Mouse (Mus musculus): ENCODE results near the gene Ap1b1. TPM values are rescaled to one million over a fixed set of nuclear protein-coding genes. Genes with fewer than 3 reads are reported as not detected.

The Ap1b1 gene
- polyA plus RNA-seq, 1 experiment from 2014 or later: 41.8 TPM

DNA sequence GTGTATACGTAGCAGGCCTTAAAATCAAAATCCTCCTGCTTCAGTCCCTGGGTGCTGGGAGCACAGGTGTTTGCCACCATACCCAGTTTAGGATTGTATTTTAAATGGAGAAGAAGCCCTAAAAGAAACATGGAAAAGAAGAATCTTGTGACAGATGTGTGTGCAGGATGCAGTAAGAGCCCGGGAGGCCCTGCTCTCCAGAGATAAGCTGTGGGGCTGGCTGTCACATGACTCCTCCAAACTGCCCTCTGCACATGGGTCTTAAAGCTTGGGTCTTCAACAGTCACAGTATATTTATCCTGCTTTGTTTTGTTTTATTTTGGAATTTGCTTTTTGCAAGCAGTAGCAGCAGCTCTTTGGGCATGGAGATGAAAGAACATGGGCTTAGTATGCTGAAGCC lies 19.1 kb upstream of the Ap1b1 start:
- 40% methylated on average over 2 of the region's 2 CpGs for WGBS
- Histone ChIP-seq H3K4me3 (ENCODE audit: low read depth, low read length) (no peak overlapping the region), H3K4me1 (replicated peaks; ENCODE audit: control insufficient read depth, insufficient read depth) (no peaks in the 10 kb centered on the region), H3K27me3 (ENCODE audit: control insufficient read depth, insufficient read depth, low read length) (no peaks in the 10 kb centered on the region), H3K9ac (ENCODE audit: low read length) (no peak overlapping the region), H3K4me2 (replicated peaks; ENCODE audit: low read depth) (no peak overlapping the region), H3K36me3 (ENCODE audit: control insufficient read depth, insufficient read depth, low read length) (no peaks in the 10 kb centered on the region), H3K27ac (replicated peaks) (no peak overlapping the region), H3K9me3 (ENCODE audit: control insufficient read depth, low read length) (no peaks in the 10 kb centered on the region)
- DNase-seq (ENCODE audit: low spot score) (no peak), ATAC-seq (ENCODE audit: low FRiP score, low TSS enrichment) (no peak)
- TF ChIP-seq EP300 (optimal IDR thresholded peaks at IDR 0.05): no peak

DNA sequence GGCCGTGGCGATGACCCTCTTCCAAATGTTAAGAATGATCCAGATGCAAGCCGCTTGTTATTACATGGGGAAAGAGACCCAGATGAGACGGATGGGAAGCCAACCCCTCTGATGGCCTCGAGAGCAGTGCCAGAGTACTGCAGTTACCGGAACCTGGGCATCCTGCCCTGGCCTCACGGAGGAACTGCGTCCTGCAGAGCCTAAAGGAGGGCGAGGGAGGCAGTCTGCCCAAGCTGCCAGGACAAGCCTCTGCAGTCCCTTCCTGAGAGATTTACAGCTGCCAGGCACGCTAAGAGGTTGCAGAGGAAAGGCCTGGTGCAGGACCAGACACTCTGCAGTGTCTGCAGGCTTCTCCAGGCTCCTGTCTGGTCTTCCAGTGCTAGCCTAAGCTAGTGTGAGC lies 18.2 kb upstream of the Ap1b1 start:
- DNase-seq (ENCODE audit: low spot score): no peak
- no peak for TF ChIP-seq EP300 (optimal IDR thresholded peaks at IDR 0.05)
- TF ChIP-seq CTCF (IDR thresholded peaks at IDR 0.05; ENCODE audit: low read depth): no peak
- Histone ChIP-seq H3K9ac (ENCODE audit: low read length) (no peak overlapping the region), H3K4me3 (ENCODE audit: low read depth, low read length) (no peak overlapping the region), H3K9me3 (ENCODE audit: control insufficient read depth, low read length) (no peaks in the 10 kb centered on the region), H3K36me3 (ENCODE audit: control insufficient read depth, insufficient read depth, low read length) (no peaks in the 10 kb centered on the region), H3K4me1 (replicated peaks; ENCODE audit: control insufficient read depth, insufficient read depth) (no peaks in the 10 kb centered on the region), H3K4me2 (replicated peaks; ENCODE audit: low read depth) (no peak overlapping the region), H3K27ac (replicated peaks) (no peak overlapping the region), H3K27me3 (ENCODE audit: control insufficient read depth, insufficient read depth, low read length) (no peaks in the 10 kb centered on the region)
- WGBS: 56% methylated on average over 10 of the region's 10 CpGs
- ATAC-seq (ENCODE audit: low FRiP score, low TSS enrichment): no peak

DNA sequence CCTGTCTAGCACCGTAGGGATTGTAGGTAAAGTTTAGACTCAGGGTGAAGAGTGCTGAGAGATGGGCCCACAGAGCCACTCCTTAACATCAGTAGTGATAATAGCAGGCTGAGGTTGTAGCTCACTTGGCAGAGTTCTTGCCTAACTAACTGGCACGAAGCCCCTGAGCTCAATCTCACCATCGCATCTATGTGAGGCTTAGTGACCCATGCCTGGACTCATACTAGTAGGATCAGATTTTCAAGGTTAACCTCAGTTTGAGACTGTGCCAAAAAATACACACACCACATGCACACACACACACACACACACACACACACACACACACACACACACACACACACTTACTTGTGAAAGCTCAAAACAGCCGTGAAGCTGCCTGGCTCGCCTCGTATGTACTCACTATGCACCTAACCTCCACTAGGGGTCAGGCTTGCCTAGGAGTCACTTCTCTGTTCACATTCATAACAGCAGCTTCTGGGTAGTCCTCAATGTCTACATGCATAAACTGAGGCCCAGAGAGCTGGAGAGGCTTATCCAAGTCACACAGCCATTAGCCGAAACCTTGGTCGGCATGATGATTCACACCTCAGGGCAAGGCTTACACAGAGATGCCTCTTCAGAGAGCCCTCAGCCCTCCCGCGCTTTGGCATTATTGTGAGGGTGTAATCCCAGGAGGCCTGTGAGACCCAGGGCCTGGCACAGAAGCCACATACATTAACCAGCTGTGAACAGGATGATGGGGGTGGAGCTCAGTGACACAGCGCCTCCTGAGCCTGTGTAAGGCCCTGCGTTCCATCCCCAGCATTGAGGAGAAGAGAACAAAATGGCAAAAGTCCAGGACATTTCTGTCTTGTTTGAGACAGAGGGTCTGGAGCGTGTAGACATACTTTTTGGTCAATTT lies 13.4 kb upstream of the Ap1b1 start:
- no peaks in the 10 kb centered on the region for H3K27me3 ChIP-seq (ENCODE audit: control insufficient read depth, insufficient read depth, low read length)
- ATAC-seq (ENCODE audit: low FRiP score, low TSS enrichment) (peak; percentile 74), DNase-seq (ENCODE audit: low spot score) (peak; percentile 70)
- WGBS: 53% methylated on average over 13 of the region's 13 CpGs
- no peak overlapping the region for H3K4me2 ChIP-seq (replicated peaks; ENCODE audit: low read depth)
- H3K27ac ChIP-seq (replicated peaks): no peak overlapping the region
- TF ChIP-seq EP300 (optimal IDR thresholded peaks at IDR 0.05): no peak
- peak; percentile 93 for TF ChIP-seq CTCF (IDR thresholded peaks at IDR 0.05; ENCODE audit: low read depth)
- no peaks in the 10 kb centered on the region for H3K9me3 ChIP-seq (ENCODE audit: control insufficient read depth, low read length)
- H3K9ac ChIP-seq (ENCODE audit: low read length): no peak overlapping the region
- H3K4me1 ChIP-seq (replicated peaks; ENCODE audit: control insufficient read depth, insufficient read depth): no peaks in the 10 kb centered on the region
- no peaks in the 10 kb centered on the region for H3K36me3 ChIP-seq (ENCODE audit: control insufficient read depth, insufficient read depth, low read length)
- H3K4me3 ChIP-seq (ENCODE audit: low read depth, low read length): no peak overlapping the region

DNA sequence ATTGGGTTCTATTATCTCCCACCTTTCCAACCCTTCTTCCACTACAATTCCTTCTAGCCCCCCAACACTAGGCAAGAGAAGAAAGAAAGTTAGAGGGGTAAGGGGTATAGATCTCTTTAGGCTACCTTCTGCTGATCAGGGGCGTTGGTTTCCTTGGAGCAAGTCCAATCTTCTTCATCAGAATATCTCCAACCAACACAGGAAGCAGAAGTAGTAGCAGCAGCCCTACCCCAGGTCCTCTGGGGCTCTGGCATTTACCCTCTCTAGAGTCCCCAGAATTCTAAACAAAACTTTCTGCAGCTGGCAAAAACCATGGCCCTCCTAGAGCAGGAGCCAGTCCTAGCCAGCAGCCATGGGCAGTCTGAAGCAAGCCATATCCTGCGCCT lies 12.8 kb upstream of the Ap1b1 start:
- Histone ChIP-seq H3K36me3 (ENCODE audit: control insufficient read depth, insufficient read depth, low read length) (no peaks in the 10 kb centered on the region), H3K9me3 (ENCODE audit: control insufficient read depth, low read length) (no peaks in the 10 kb centered on the region), H3K4me3 (ENCODE audit: low read depth, low read length) (no peak overlapping the region), H3K4me1 (replicated peaks; ENCODE audit: control insufficient read depth, insufficient read depth) (no peaks in the 10 kb centered on the region), H3K27ac (replicated peaks) (no peak overlapping the region), H3K27me3 (ENCODE audit: control insufficient read depth, insufficient read depth, low read length) (no peaks in the 10 kb centered on the region), H3K4me2 (replicated peaks; ENCODE audit: low read depth) (no peak overlapping the region), H3K9ac (ENCODE audit: low read length) (no peak overlapping the region)
- no peak for ATAC-seq (ENCODE audit: low FRiP score, low TSS enrichment)
- TF ChIP-seq EP300 (optimal IDR thresholded peaks at IDR 0.05): no peak
- no peak for TF ChIP-seq CTCF (IDR thresholded peaks at IDR 0.05; ENCODE audit: low read depth)
- 83% methylated on average over 2 of the region's 2 CpGs for WGBS
- DNase-seq (ENCODE audit: low spot score): no peak

DNA sequence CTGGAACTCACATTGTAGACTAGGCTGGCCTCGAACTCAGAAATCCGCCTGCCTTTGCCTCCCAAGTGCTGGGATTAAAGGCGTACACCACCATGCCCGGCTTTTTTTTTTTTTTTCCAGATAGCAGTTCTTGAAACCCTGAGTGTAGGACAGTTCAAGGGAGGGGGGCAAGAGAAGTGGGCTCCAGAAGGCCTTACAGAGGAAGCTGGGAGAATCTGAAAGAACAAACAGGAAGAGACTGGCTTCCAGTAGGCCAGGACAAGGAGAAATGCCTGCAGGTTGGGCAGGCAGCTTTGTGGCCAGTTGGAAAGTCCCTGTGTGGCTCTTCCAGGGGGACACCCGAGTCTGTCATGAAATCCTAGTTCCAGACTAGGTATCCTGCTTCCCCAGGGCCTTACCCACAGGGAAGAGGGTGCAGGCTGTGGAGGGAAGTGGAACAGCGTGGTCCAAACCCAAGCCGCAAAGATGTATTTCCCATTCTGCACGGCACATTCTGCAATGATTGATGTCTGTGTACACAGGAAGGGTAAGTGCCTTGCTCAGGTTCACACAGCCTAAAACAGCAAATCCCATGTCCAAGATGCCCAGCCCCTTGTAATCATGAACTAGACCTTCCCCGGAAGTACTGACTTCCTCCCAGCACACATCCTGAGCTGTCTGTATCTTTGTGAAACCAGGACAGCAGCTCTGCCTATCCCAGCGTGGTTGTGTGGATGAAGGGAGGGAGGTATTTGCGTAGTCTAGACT lies 12.1 kb upstream of the Ap1b1 start:
- Histone ChIP-seq H3K4me2 (replicated peaks; ENCODE audit: low read depth) (no peak overlapping the region), H3K4me1 (replicated peaks; ENCODE audit: control insufficient read depth, insufficient read depth) (no peaks in the 10 kb centered on the region), H3K36me3 (ENCODE audit: control insufficient read depth, insufficient read depth, low read length) (no peaks in the 10 kb centered on the region), H3K9me3 (ENCODE audit: control insufficient read depth, low read length) (no peaks in the 10 kb centered on the region), H3K9ac (ENCODE audit: low read length) (no peak overlapping the region), H3K4me3 (ENCODE audit: low read depth, low read length) (no peak overlapping the region), H3K27me3 (ENCODE audit: control insufficient read depth, insufficient read depth, low read length) (no peaks in the 10 kb centered on the region), H3K27ac (replicated peaks) (0 out of 2 replicates have a peak overlapping the region, but pooled peaks have one; percentile 2)
- no peak for TF ChIP-seq CTCF (IDR thresholded peaks at IDR 0.05; ENCODE audit: low read depth)
- TF ChIP-seq EP300 (optimal IDR thresholded peaks at IDR 0.05): no peak
- 52% methylated on average over 11 of the region's 11 CpGs for WGBS
- DNase-seq (ENCODE audit: low spot score) (no peak), ATAC-seq (ENCODE audit: low FRiP score, low TSS enrichment) (no peak)

DNA sequence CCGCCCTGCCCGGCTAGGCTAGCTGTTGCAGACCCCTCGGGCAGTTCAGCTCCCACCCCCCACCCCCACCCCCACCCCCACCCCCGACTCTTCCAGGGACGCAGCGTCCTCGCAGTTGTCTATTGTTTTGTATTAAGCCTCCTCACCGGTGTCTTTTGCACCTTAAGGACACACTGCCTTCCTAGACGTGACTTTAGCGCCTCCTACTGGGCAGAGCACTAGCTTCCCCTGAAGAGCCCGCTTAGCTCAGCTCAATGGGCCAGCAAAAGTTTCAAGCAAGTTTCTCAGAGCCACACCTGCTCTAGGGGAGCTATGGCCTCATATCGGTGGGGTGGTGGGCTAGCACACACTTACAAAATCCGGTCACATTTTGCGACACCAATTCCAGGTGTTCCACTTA lies 11.0 kb upstream of the Ap1b1 start:
- peak; percentile 80 for DNase-seq (ENCODE audit: low spot score)
- H3K27ac ChIP-seq (replicated peaks): no peak overlapping the region
- H3K9me3 ChIP-seq (ENCODE audit: control insufficient read depth, low read length): no peaks in the 10 kb centered on the region
- no peaks in the 10 kb centered on the region for H3K27me3 ChIP-seq (ENCODE audit: control insufficient read depth, insufficient read depth, low read length)
- no peak overlapping the region for H3K9ac ChIP-seq (ENCODE audit: low read length)
- WGBS: 9% methylated on average over 14 of the region's 14 CpGs
- ATAC-seq (ENCODE audit: low FRiP score, low TSS enrichment): peak; percentile 64
- no peak overlapping the region for H3K4me3 ChIP-seq (ENCODE audit: low read depth, low read length)
- no peaks in the 10 kb centered on the region for H3K36me3 ChIP-seq (ENCODE audit: control insufficient read depth, insufficient read depth, low read length)
- TF ChIP-seq CTCF (IDR thresholded peaks at IDR 0.05; ENCODE audit: low read depth) (peak; percentile 86), EP300 (optimal IDR thresholded peaks at IDR 0.05) (no peak)
- H3K4me2 ChIP-seq (replicated peaks; ENCODE audit: low read depth): no peak overlapping the region
- H3K4me1 ChIP-seq (replicated peaks; ENCODE audit: control insufficient read depth, insufficient read depth): no peaks in the 10 kb centered on the region
